Mouse (Mus musculus): ENCODE results near the gene Nlgn1.

- no peak for TF ChIP-seq POLR2A (IDR thresholded peaks at IDR 0.05; ENCODE audit: insufficient read depth, low read depth, low read length)
- no peak for TF ChIP-seq CTCF (IDR thresholded peaks at IDR 0.05)
- TF ChIP-seq EP300 (IDR thresholded peaks at IDR 0.05; ENCODE audit: insufficient read depth, low read depth, low read length), result no peak
Observed at GRCm38 (mm10) chr3:26152510-26153035, 179.7 kb downstream of the Nlgn1 start.
